In genomic region chr14:30218114-30218513, GRCm38 (mm10) we compare ENCODE assay signal across 8 mouse cellular contexts.
DNase-seq lines count a peak whose midpoint lies in the region; ATAC-seq lines count a peak whose summit lies in the region.
"Had no signal": no experiment of that assay in that cellular context is flagged by ENCODE, and none has a peak within 500 bp of the region (broad histone marks: within the 10 kb centered on the region; RNA-seq: fewer than 3 reads in every experiment).

No protein-coding gene starts in this region.

- ATAC-seq in common myeloid progenitor, adult 5-6 weeks (replicated peaks; ENCODE audit: low read depth, poor library complexity, severe bottlenecking): peak; percentile 70

- peak; percentile 69 for DNase-seq in 3T3-L1 (ENCODE audit: low read depth, low spot score)
- peak; percentile 27 for DNase-seq in NIH3T3 (ENCODE audit: low read depth)
- peak; percentile 30 to 51 for DNase-seq in layer of hippocampus, adult 18-20 months (ENCODE audit: low spot score in 2 of 2)
- DNase-seq in skeletal muscle tissue, adult 2 months (ENCODE audit: low read depth, low spot score): peak; percentile 68
- DNase-seq in c-Kit-positive CD71-positive TER-119-positive erythroid progenitor cells, embryonic 14.5 days (ENCODE audit: low spot score): no peak
- DNase-seq in retina, postnatal 1 day: no peak
- DNase-seq: lung, embryonic 14.5 days had no signal

Comparison
In these comparisons a context has a peak if more than half of its experiments do, and no peak if none do; other contexts are left out.
1. DNase-seq: peak in 3T3-L1 (single experiment), NIH3T3 (single experiment), layer of hippocampus, adult 18-20 months (2 of 2) and skeletal muscle tissue, adult 2 months (single experiment); none in c-Kit-positive CD71-positive TER-119-positive erythroid progenitor cells, embryonic 14.5 days (single experiment) and retina, postnatal 1 day (single experiment).